Mouse (Mus musculus): Measurements from ENCODE around the gene Rdh9. TPM values are rescaled to one million over a fixed set of nuclear protein-coding genes. Genes with fewer than 3 reads are reported as not detected.
A peak's percentile ranks its signal among the peaks of the same experiment; 100 is the strongest.
"Not testable (repeated sequence)": the region's sequence is repeated elsewhere in the genome, so short reads cannot be mapped to it uniquely, and the experiment has no call there.

Rdh9 gene
- polyA plus RNA-seq, 1 experiment from 2014 or later, result not detected

GRCm38 (mm10) chr10:127744661-127745060, 31.5 kb upstream of the Rdh9 start:
- WGBS, result 75% methylated on average over 5 of the region's 5 CpGs
- peaks cover 18% of the 10 kb centered on the region for H3K4me1 ChIP-seq
- H3K9me3 ChIP-seq, result no peaks in the 10 kb centered on the region
- peaks cover 71% of the 10 kb centered on the region for H3K36me3 ChIP-seq
- H3K27me3 ChIP-seq, result no peaks in the 10 kb centered on the region
- H3K4me3 ChIP-seq, result no peak overlapping the region
- H3K27ac ChIP-seq (replicated peaks), result no peak overlapping the region
- no peak overlapping the region for H3K4me2 ChIP-seq (replicated peaks)
- H3K9ac ChIP-seq (replicated peaks), result no peak overlapping the region
- ATAC-seq (ENCODE audit: low FRiP score, low read depth), result no peak

- Histone ChIP-seq H3K36me3 (peaks cover 71% of the 10 kb centered on the region), H3K9me3 (no peaks in the 10 kb centered on the region), H3K4me1 (peaks cover 10% of the 10 kb centered on the region), H3K4me3 (no peak overlapping the region), H3K9ac (replicated peaks) (no peak overlapping the region), H3K4me2 (replicated peaks) (no peak overlapping the region), H3K27me3 (no peaks in the 10 kb centered on the region), H3K27ac (replicated peaks) (no peak overlapping the region)
- 83% methylated on average over 5 of the region's 5 CpGs for WGBS
- ATAC-seq (ENCODE audit: low FRiP score, low read depth), result no peak
Measured at GRCm38 (mm10) chr10:127745886-127746285, 30.3 kb upstream of the Rdh9 start.

- H3K9ac ChIP-seq (replicated peaks), result no peak overlapping the region
- H3K4me3 ChIP-seq, result no peak overlapping the region
- peaks cover 61% of the 10 kb centered on the region for H3K36me3 ChIP-seq
- H3K27ac ChIP-seq (replicated peaks), result no peak overlapping the region
- no peaks in the 10 kb centered on the region for H3K9me3 ChIP-seq
- 95% methylated on average over 8 of the region's 8 CpGs for WGBS
- no peak overlapping the region for H3K4me2 ChIP-seq (replicated peaks)
- ATAC-seq (ENCODE audit: low FRiP score, low read depth), result no peak
- peaks cover 8% of the 10 kb centered on the region; the same call in 1 of the 2 replicates for H3K4me1 ChIP-seq
- H3K27me3 ChIP-seq, result no peaks in the 10 kb centered on the region
Measured at GRCm38 (mm10) chr10:127747254-127747653, 28.9 kb upstream of the Rdh9 start.

- Histone ChIP-seq H3K4me1 (peaks cover 8% of the 10 kb centered on the region; the same call in 1 of the 2 replicates), H3K9ac (replicated peaks) (no peak overlapping the region), H3K9me3 (no peaks in the 10 kb centered on the region), H3K27ac (replicated peaks) (no peak overlapping the region), H3K36me3 (peaks cover 43% of the 10 kb centered on the region), H3K27me3 (no peaks in the 10 kb centered on the region), H3K4me2 (replicated peaks) (no peak overlapping the region; the same call in 1 of the 2 replicates), H3K4me3 (no peak overlapping the region)
- WGBS, result 11% methylated on average over 7 of the region's 8 CpGs
- no peak for ATAC-seq (ENCODE audit: low FRiP score, low read depth)
Measured at GRCm38 (mm10) chr10:127748847-127749612, 27.2 kb upstream of the Rdh9 start.

GRCm38 (mm10) chr10:127750136-127750777, 25.9 kb upstream of the Rdh9 start:
- Histone ChIP-seq H3K9me3 (no peaks in the 10 kb centered on the region), H3K9ac (replicated peaks) (no peak overlapping the region), H3K36me3 (peaks cover 31% of the 10 kb centered on the region), H3K4me1 (peaks cover 8% of the 10 kb centered on the region; the same call in 1 of the 2 replicates), H3K4me2 (replicated peaks) (peak overlapping the region; percentile 38), H3K27ac (replicated peaks) (no peak overlapping the region), H3K4me3 (peak overlapping the region; percentile 27), H3K27me3 (no peaks in the 10 kb centered on the region)
- ATAC-seq (ENCODE audit: low FRiP score, low read depth), result no peak
- 54% methylated on average over 24 of the region's 24 CpGs for WGBS

GRCm38 (mm10) chr10:127751548-127751947, 24.6 kb upstream of the Rdh9 start, which contains the start of gene Gpr182:
Gpr182 (minus strand) TSS chr10:127751732.
- Histone ChIP-seq H3K27me3 (no peaks in the 10 kb centered on the region), H3K4me3 (no peak within 1 kb of the TSS; the same call in 1 of the 2 replicates), H3K4me1 (peaks cover 8% of the 10 kb centered on the region; the same call in 1 of the 2 replicates), H3K9me3 (no peaks in the 10 kb centered on the region), H3K36me3 (peaks cover 18% of the 10 kb centered on the region), H3K4me2 (replicated peaks) (peak within 1 kb of the TSS; percentile 38; the same call in 1 of the 2 replicates), H3K9ac (replicated peaks) (no peak within 1 kb of the TSS), H3K27ac (replicated peaks) (no peak within 1 kb of the TSS)
- 63% methylated on average over 8 of the region's 8 CpGs for WGBS
- no peak for ATAC-seq (ENCODE audit: low FRiP score, low read depth)

GRCm38 (mm10) chr10:127754566-127755166, 21.5 kb upstream of the Rdh9 start:
- no peaks in the 10 kb centered on the region for H3K36me3 ChIP-seq
- no peak overlapping the region for H3K4me2 ChIP-seq (replicated peaks)
- no peak overlapping the region for H3K27ac ChIP-seq (replicated peaks)
- H3K9me3 ChIP-seq, result no peaks in the 10 kb centered on the region
- 0 out of 2 replicates have a peak, but pooled peaks cover under 1% of the 10 kb centered on the region for H3K4me1 ChIP-seq
- WGBS, result 81% methylated on average over 6 of the region's 6 CpGs
- H3K4me3 ChIP-seq, result no peak overlapping the region
- no peaks in the 10 kb centered on the region for H3K27me3 ChIP-seq
- ATAC-seq (ENCODE audit: low FRiP score, low read depth), result no peak
- no peak overlapping the region for H3K9ac ChIP-seq (replicated peaks)

- Histone ChIP-seq H3K36me3 (no peaks in the 10 kb centered on the region), H3K9ac (replicated peaks) (no peak overlapping the region), H3K9me3 (no peaks in the 10 kb centered on the region), H3K27ac (replicated peaks) (no peak overlapping the region), H3K4me1 (no peaks in the 10 kb centered on the region), H3K4me2 (replicated peaks) (no peak overlapping the region), H3K27me3 (no peaks in the 10 kb centered on the region), H3K4me3 (no peak overlapping the region)
- WGBS, result 86% methylated on average over 3 of the region's 3 CpGs
- ATAC-seq (ENCODE audit: low FRiP score, low read depth), result no peak
Measured at GRCm38 (mm10) chr10:127755246-127755645, 20.9 kb upstream of the Rdh9 start.

- Histone ChIP-seq H3K9ac (replicated peaks) (no peak overlapping the region), H3K27me3 (no peaks in the 10 kb centered on the region), H3K4me2 (replicated peaks) (peak overlapping the region; percentile 32), H3K9me3 (no peaks in the 10 kb centered on the region), H3K27ac (replicated peaks) (no peak overlapping the region), H3K36me3 (no peaks in the 10 kb centered on the region), H3K4me3 (0 out of 2 replicates have a peak overlapping the region, but pooled peaks have one; percentile 12), H3K4me1 (no peaks in the 10 kb centered on the region)
- 45% methylated on average over 18 of the region's 18 CpGs for WGBS
- no peak for ATAC-seq (ENCODE audit: low FRiP score, low read depth)
Measured at GRCm38 (mm10) chr10:127755770-127756468, 20.3 kb upstream of the Rdh9 start.

GRCm38 (mm10) chr10:127759181-127760110, 16.7 kb upstream of the Rdh9 start, which contains the start of the genes Rdh1 and Rdh16f1:
Rdh1 (plus strand) TSS chr10:127759721.
Rdh16f1 (plus strand) TSS chr10:127759787.
- no peak within 1 kb of the TSS for H3K27ac ChIP-seq (replicated peaks)
- no peak within 1 kb of the TSS for H3K4me2 ChIP-seq (replicated peaks)
- H3K4me3 ChIP-seq, result no peak within 1 kb of the TSS
- H3K9me3 ChIP-seq, result no peaks in the 10 kb centered on the region
- H3K4me1 ChIP-seq, result no peaks in the 10 kb centered on the region
- no peak for ATAC-seq (ENCODE audit: low FRiP score, low read depth)
- H3K36me3 ChIP-seq, result no peaks in the 10 kb centered on the region
- no peak within 1 kb of the TSS for H3K9ac ChIP-seq (replicated peaks)
- H3K27me3 ChIP-seq, result no peaks in the 10 kb centered on the region
- 78% methylated on average over 9 of the region's 9 CpGs for WGBS

- WGBS, result 90% methylated on average over 10 of the region's 10 CpGs
- not testable (repeated sequence) for ATAC-seq (ENCODE audit: low FRiP score, low read depth); H3K27ac ChIP-seq (replicated peaks)
Measured at GRCm38 (mm10) chr10:127762926-127763325, 13.3 kb upstream of the Rdh9 start.

More at GRCm38 (mm10) chr10:127762926-127763325, 13.3 kb upstream of the Rdh9 start:
- not testable (repeated sequence) for H3K9me3 ChIP-seq; H3K4me3 ChIP-seq; H3K4me2 ChIP-seq (replicated peaks); H3K36me3 ChIP-seq; H3K27me3 ChIP-seq; H3K4me1 ChIP-seq; H3K9ac ChIP-seq (replicated peaks)

All from midbrain, embryonic 12.5 days (tissue).